Mouse (Mus musculus): ENCODE measurements around the gene Atxn2.
"Not testable (repeated sequence)": the region's sequence is repeated elsewhere in the genome, so short reads cannot be mapped to it uniquely, and the experiment has no call there.

The Atxn2 gene

DNA sequence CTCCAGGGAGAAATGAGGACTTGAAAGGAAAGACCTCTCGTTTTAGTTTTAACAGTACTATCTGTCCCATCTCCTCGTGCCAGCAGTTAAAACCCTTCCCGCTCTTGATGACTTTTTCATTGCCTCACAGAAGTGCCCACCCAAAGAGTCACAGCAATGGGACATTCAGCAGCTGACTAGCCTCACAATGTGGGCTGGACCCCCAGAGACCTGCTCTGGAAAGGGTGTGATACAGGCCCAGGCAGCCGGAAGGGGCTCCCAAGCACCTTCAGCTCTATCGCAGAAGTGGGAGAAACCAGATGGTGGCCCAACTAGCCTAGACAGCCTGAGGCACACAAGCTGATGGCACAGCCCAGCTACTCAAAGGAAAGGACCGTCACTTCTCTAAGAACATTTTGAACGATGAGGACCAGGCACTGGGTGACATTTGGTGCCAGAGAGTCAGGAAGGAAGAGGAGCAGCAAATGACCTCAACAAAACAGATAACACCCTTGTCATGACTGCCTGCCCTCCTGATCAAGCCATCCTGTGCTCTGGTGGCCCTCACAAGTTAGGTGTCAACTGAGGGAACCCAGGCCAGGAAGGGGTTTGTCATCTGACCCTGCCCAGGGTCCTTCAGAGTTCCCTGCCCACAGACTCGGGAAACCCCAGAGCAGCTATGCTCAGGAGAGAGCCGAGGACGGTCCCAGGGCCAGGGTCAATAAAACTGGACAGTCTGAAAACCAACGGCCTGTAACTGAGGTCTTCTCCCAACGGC is 124.0 kb downstream of the Atxn2 start:
- no peak for DNase-seq (ENCODE audit: low spot score in 2 of 2)

DNA sequence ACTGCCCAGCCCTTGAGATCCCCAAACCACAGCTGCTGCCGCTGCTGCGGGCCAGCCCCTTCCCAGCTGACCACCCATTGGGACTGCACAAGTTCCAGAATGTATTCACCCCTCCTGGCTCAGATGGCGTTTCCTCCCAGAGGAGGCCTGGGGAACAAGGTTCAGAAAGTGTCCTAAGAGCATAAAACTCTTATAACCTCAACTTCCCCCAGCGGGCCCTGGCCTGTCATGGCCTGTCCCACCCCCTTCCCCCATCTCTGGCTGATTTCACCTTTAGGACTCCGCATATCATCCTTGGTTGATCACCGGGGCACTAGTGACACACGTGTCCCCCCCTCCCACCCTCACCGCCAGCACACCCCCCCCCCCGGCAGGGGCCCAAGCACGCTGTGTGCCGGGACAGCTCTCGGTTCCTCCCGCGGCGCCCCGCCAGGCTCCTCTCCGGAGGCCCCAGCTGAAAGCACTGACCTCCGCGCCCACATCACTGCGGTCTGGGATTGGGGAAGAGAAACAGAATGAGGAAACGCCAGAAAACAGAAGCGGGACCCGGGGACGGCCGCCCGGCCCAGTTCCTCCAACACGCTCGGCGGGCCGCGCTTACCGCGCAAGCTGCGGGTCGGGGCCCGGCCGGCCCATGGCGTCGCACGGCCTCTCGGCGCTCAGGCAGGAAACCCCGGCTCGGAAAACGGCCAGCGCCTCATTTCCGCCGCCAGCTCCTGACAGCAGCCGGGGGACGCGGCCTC is 125.0 kb downstream of the Atxn2 start:
- no peak for DNase-seq (ENCODE audit: low spot score in 2 of 2)

DNA sequence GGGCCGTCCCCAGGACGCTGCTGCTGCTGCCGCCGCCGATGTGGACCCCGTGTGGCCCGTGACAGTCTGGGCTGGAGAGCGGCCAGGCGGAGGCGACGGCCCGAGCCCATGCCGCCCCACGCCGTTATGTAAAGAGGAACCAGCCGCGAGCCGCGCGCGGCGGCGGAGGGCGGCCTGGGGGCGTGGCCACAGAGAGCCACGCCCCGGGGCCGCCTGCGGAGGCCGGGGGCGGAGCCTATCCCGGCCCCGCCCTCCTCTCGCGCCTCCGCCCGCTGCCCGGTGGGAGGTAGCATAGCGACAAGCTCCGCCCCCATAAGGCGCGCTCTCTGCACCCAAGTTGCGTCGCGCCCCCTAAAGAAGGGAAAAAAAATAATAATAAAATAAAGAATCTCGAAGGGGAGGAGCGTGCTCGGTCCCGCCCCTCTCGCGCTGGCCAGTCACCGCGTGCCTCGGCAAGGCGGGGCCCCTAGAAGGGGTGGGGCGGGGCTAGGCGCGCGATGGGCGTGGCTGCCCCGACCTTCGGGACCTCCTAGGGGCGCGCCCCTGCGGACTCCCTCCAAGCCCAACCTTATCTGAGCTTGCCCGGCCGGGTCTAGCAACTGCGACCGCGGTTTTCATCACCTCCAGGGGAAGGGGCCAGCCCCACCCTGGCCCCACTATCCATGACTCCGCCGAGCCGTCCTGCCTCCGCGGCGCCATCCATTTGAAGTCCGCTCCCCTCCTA is 125.7 kb downstream of the Atxn2 start:
- DNase-seq (ENCODE audit: low spot score in 2 of 2), result peak; percentile 91 to 92

DNA sequence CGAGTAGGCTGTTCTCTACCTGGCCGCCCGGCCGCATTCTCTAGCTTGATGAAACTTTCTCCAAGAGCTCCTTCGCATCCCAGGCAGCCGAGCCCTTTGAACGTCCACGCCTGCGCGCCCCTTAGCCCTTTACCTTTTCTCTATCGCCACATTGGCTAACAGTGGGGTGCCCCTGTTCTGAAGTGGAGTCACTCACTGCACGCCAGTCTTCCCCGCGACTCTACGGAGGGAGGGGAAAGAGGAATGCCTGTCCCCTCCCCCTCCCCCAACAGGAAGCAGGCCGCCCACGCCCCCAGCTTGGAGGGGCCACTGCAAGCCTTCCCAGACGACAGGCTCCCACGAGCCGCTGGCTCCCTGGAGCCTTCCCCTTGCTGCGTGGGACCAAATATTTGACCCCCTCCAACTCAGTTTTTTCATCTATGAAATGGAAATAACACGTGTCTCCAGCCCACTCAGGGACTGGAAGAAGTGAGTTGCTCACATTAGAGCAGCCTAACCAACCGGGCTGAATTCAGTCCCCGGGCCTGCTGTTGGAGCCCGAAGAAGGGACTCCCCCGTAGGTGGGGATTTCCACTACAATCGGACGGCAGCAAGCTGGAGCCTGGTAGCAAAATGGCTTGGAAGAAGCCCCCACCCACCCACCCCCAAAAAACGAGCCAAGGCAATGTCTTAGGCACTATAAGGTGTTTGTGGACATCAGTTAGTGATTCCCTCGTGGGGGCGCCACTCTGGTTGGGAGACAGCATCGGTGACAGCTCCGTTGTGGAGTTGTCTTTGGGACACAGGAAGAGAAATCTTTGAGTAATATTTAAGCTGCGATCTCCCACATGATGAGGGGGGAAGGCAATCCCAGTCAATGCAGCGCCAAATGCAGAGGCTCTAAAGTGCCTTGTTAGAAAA is 126.6 kb downstream of the Atxn2 start, which contains the start of gene Sh2b3:
TSS of gene Sh2b3 (minus strand) at position 206 of the 900 bp plus-strand sequence.
- no peak for DNase-seq (ENCODE audit: low spot score in 2 of 2)

DNA sequence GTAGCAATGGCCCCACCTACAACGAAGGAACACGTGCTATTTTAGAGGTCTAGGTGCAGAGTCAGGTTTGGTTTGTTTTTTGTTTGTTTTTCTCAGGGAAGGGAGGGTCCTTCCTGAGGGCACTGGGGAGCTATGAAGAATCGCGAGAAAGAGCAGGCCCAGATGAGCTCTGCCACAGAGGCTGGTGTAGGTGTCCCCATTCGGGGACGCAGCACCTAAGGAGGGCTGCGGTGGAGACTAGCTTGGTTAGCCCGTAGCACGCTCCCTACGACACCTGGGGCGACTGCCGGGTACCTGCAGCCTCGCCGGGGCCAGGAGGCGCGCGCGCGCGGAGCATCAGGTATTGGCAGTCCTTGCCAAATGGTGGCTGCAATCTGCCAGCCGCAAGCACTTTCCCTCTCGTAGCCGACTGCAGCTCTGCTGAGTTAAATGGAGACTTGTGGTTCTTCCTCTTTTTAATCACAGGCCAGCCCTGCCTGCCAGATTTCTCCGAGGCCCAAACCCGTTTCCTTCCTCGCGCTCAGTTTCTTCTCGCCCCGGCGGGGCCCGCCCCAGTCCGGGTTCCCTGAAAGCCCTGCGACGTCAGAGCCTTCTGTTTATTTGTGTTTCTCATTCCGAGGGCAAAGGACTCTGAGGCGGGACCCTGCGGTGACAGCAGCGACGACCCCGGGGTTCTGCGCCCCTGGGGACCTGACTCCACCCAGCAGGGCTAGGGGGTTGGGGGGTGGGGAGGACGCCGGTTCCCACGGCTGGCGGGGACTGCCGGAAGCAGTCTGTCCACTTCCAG is 127.4 kb downstream of the Atxn2 start:
- peak in 1 of 2 experiments; percentile 57 for DNase-seq (ENCODE audit: low spot score in 2 of 2)

DNA sequence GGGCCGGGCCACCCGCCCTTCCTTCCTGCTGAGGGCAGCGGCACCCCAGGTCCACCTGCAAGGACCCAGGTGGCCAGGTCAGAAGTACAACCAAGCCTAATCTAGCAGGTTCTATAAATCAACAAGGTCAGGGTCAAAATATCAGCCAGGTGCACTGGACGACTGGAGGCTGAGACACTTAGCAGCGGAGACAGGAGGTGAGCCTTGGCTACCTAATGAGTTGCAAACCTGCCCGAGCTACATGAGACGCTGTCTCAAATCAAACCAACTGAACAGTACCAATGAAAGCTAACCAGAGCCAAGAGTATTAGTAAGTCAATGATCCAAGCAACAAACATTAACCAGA is 128.0 kb downstream of the Atxn2 start:
- DNase-seq (ENCODE audit: low spot score in 2 of 2), result no peak

DNA sequence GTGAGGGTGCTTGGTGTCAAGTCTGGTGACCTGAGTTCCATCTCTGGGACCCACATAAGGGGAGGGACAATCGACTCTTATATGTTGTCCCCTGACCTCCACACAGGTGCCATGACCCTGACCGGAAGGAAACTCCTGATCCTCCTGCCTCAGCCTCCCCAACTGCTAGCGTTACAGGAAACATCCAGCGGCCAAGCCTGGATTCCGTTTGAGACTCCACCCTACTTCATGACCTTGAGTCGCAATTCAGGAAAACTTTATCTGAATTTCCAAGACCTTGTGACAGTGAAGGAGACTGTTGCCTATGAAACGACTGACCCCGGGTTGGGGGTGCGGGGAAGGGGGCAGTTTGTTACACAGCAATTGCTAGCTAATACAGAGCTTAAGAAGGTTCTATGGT is 130.4 kb downstream of the Atxn2 start:
- DNase-seq (ENCODE audit: low spot score in 2 of 2), result no peak

DNA sequence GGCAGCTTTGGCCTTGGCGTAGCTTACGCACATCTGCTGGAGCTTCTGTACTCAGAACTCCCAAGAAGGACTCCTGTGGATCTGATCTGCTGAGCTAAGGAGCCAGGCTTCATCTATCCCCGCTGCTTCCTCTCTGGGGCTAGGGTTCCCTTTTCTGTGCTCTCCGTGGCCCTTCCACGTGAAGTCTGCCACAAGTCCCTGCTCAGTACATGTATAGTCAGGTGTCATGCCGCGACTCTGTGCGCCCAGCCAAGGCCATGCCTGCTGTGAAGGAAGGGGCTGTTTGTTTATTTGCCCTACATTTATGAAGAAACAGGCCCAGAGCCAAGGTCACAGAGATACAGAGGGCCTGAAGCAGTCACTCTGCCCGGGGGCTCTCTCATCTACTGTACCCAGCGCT is 130.8 kb downstream of the Atxn2 start:
- no peak for DNase-seq (ENCODE audit: low spot score in 2 of 2)

DNA sequence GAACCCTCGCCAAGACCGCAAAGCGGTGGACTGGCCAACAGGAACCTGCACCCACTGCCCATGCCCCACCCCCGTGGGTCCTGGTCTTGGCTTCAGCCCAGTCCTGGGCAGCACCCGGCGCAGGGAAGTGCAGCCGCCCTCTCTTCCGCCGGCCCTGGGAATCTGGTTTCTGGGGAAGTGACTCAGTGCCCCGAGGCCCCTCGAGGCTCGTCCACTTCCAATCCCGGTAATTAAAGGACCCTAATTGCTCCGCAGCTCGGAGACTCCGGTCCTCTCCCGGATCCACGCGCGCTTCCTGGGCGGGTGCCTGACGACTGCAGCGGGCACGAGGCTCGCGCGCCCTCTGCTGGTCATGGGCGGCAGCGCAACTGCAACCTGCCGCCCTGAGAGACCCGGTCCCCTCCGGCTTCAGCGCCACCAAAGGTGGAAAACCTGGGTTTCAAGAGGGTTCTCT is 131.6 kb downstream of the Atxn2 start:
- DNase-seq (ENCODE audit: low spot score in 2 of 2), result peak; percentile 74 to 86

DNA sequence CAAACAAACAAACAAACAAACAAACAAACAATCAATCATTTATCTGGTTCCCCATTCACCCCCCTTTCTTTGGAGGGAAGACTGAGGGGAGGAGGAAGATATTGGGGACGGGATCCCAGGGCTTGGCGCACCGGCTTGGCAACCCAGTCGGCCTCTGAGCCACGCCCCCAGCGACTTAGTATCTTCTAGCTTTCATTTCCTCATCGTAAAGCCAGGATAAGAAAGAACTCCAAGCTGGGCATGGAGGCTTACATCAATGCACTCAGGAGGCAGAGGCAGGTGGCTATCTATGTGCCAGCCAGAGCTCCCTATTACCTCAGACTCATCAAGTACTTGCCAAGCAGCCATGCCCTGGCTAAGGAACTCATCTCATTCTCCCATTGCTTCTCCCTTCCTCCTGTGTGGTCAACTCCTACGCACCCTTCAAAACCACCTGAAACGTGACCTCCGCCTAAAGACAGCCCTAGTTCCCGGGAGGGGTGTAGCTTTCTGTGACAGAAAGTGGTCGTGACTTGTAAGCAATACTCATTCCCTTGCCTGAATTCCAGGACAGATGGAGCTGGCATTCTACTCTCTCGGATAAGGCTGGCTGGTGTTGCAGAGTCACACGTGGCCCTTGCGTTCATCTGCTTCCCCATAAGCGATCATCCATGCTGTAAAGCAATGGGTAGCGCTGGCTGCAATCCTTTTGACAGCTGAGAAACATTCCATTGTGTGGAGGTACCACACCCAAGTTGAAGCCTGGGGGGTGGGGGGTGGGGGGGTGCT is 132.2 kb downstream of the Atxn2 start:
- DNase-seq (ENCODE audit: low spot score in 2 of 2), result no peak

DNA sequence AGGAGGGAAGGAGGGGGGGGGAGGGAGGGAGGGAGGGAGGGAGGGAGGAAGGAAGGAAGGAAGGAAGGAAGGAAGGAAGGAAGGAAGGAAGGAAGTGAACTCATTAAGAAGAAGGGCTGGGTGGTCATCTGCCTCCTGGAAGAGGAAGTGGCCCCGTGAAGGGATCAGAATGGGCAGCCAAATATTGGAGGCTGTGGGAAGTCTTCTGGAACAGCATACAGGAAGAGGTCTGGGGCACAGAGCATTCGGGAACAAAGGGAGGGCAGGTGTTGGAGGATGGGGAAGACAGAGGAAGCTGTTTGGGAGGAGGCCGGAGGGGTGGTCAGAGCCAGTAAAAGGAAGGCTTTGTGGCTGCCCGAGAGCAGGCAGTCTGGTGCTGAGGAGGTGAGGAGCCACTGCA is 134.2 kb downstream of the Atxn2 start:
- no peak for DNase-seq (ENCODE audit: low spot score in 2 of 2)

DNA sequence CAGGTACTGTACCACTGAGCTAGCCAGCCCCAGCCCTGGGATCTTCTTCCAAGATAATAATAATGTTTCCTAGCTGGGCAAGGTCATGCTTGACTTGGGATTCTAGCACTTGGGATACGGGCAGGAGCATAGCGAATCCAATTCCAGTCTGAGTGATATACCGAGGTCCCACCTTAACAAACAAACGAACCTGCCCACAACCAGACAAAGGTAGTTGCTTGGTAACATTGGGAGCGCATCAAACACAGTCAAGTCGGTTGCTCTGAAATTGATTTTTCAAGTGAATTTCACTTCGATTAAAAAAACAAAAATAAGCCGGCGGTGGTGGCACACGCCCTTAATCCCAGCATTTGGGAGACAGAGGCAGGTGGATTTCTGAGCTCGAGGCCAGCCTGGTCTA is 135.2 kb downstream of the Atxn2 start:
- DNase-seq (ENCODE audit: low spot score in 2 of 2), result no peak

DNA sequence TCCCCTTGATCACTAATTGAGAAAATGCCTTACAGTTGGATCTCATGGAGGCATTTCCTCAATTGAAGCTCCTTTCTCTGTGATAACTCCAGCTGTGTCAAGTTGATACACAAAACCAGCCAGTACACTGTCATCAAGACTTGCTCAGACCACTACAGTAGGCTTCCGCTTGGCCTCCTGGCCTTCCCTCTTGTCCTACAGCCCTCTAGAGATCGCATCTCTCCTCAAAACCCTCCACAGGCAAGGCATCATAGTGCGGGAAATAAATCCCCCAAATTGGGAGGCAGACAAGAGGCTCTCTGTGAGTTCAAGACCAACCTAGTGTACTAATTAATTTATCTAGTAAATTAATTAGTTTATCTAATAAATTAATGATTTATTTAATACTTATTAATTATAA is 136.1 kb downstream of the Atxn2 start:
- DNase-seq (ENCODE audit: low spot score in 2 of 2), result not testable (repeated sequence)

DNA sequence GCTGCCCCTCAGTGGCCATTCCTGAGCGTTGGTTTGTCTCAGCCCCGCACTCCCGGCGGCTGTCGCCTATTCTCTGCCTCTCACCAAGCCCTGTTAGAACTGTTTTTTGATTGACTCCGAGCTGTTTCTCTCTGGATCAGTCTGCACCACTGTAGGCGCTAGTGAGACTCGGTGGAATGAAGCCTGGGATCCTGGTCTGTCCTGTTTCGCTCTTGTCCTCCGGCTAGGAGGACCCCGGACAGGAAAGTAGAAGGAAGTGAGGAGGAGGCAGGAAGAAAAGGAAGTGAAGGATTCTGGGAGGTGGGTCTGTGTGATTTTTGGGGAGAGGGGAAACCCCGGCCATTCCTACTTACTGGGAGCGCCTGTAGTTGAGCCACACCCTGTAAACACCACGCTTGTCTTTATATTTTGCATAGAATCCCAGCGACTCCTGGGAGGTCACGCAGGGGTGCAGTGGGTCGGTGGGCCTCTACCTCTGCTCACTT is 136.9 kb downstream of the Atxn2 start:
- DNase-seq (ENCODE audit: low spot score in 2 of 2), result no peak

DNA sequence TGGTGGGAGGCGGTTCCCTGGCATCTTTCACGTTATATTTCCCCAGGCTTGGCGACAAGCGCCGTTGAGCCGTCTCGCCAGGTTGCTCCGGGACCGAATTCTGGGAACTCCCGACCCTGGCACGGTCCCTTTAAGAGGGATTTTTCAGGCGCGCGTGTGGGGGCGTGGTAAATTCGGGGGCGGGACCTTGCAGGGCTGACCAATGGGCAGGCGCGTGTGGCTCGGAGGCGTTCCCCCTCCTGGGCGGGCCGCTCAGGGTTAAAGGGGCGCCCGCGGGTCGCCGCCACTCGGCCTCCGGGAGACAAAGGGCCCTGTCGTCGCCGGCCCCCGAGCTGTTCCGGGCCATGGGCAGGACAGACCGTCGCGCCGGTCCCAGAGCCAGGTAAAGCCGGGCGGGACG is 137.6 kb downstream of the Atxn2 start, which contains the start of gene Pheta1:
TSS of gene Pheta1 (plus strand) at position 242 of the 400 bp plus-strand sequence.
- DNase-seq (ENCODE audit: low spot score in 2 of 2), result peak; percentile 90 to 94

DNA sequence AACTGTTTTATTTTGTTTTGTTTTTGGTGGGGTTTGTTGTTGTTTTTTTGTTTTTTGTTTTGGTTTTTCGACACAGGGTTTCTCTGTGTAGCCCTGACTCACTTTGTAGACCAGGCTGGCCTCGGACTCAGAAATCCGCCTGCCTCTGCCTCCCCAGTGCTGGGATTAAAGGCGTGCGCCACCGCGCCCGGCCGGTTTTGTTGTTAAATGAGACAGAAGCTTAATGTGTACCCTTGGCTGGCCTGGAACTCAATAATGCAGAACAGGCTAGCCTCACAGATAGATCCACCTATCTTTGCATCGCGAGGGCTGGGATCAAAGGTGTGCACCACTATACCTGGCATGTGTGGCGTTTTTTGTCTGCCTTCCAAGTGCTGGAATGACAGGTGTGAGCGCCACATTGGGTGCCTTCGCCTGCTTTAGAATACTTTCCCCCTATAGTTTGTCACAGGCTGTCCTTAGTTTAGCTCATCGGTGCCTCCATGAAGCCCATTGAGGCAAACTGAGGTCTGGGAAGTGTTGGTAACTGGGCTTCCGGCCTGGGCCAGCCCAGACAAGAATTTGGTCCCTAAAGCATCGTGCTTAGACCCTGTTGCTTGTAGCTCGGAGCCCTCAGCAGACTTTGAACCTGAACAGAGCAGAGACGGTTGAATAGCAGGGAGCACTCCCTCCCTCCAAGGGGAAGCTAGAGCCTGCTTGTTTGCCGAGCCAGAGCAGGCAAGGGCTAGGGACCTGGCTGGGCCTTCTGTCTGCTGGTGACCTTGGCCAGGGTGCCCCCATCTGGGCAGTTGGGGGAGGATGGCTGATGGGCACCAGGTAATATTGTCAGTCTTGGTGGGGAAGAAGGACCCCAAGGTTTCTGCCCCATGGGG is 138.6 kb downstream of the Atxn2 start:
- no peak for DNase-seq (ENCODE audit: low spot score in 2 of 2)

DNA sequence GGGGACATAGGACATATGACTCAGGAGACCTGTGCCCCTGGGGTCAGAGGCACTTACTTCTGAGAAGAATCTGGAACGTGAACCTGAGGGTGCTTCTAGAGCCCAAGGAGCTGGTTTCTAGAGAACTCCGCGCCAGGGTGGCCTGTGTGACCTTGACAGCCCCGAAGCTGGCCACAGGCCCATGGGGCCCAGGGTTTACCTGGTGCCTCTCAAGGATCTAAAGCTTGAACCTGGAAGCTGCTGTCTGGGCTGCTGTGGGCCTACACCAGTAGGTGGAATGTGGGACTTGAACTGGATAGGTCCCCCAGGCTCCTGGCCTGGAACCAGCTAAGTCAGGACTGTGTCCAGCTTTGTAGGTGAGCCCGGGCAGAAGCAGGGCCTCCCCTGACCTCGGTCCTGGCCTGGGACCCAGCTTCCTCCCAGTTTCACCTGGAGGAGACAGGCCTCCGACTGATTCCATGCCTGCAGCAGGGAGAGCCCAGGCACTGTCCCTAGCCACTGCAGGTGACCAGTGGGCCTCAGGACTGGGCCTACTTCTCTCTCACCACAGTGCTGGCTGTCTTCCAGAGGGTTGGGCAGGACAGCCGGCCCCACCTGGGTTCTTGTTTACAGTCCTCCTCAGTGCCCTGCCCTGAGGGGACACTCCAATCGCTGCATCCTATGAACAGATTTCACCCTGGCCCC is 142.4 kb downstream of the Atxn2 start:
- DNase-seq (ENCODE audit: low spot score in 2 of 2), result no peak

DNA sequence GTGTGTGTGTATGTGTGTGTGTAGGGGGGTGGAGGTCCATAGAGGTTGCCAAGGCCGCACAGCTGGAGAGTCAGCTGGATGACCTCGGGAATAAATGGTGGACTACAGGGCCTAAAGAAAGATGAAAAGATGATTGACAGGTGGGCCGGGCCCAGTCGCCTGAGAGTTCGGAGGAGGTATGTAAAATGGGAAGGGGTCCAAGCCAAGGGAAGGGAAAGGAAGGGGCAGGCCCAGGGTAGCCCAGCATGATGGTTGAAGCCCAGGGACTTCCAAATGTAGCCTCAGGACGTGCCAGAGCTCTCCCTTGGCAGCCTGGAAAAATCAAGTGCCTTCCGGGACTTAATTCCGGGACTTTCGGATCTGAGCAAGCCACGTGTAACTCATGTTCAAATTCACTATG is 143.6 kb downstream of the Atxn2 start:
- DNase-seq (ENCODE audit: low spot score in 2 of 2), result no peak
